Mouse (Mus musculus) embryo, embryonic 10.5 days (tissue): ENCODE data around the gene Cts3.
"Not testable (repeated sequence)": the region's sequence is repeated elsewhere in the genome, so short reads cannot be mapped to it uniquely, and the experiment has no call there.

Experiments used
- DNase-seq: peaks from one replicate; pipeline ENCODE4 v3.0.0-alpha.2; 2015; ENCODE audit warnings: low spot score

Cts3 gene

DNA sequence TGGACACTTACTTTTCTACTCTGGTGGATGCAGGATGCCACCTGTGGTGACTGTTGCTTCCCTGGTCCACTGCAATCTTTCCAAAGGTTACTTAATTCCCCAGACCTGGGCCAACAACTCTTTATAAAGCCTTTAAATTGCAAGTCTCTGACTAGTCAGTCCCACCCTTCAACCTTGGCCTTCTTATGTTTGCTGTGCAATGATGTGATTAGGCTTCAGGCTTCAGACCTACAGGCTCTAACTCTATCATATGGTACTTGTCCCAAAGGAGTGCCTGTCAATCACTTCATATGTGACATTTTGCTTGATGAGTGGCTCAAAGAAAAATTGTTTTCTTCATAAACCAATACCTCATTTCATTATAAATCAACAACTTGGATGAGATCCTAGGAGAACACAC is at the start of gene Cts3:
Cts3 (minus strand) TSS at position 101 of the 400 bp plus-strand sequence.
- no peak for DNase-seq

DNA sequence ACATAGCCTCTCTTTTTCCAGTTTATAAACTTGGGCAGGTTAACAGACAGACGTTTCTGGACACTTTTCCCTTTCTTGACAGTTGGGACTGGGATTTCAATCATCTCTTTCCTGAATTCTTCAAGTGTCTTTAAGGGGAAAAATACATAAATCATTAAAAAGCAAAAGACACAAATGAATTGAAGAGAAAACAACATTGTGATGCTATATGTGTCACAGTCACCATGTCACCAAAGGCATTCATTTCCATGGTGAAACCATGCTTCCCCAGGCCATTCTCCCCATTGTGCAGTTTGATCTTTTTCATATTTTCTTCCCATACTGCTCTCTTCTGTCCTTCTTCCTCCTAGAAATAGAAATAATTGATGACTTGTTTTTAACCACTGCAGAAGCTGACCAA is 1.9 kb downstream of the Cts3 start, which contains the start of gene Gm49352:
Gm49352 (minus strand) TSS at position 101 of the 400 bp plus-strand sequence.
- not testable (repeated sequence) for DNase-seq

DNA sequence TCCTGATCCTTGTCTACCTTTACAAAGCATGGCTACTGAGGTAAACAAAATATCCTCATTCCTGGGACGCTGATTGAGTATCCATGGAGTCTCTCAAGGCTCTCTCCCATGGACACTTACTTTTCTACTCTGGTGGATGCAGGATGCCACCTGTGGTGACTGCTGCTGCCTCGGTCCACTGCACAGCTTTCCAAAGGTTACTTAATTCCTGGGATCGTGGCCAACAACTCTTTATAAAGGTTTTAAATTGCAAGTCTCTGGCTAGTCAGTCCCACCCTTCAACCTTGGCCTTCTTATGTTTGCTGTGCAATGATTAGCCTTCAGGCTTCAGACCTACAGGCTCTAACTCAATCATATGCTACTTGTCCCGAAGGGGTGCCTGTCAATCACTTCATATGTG is 28.3 kb downstream of the Cts3 start, which contains the start of gene Ctsm:
Ctsm (minus strand) TSS at position 209 of the 400 bp plus-strand sequence.
- no peak for DNase-seq
